Mouse (Mus musculus) cerebellum, adult 9-10 months (tissue): ENCODE measurements around the gene Vezf1.
A peak's percentile ranks its signal among the peaks of the same experiment; 100 is the strongest.

Experiments
- DNase-seq: peaks from one replicate; pipeline ENCODE4 v3.0.0; 2022

Vezf1 gene

DNA sequence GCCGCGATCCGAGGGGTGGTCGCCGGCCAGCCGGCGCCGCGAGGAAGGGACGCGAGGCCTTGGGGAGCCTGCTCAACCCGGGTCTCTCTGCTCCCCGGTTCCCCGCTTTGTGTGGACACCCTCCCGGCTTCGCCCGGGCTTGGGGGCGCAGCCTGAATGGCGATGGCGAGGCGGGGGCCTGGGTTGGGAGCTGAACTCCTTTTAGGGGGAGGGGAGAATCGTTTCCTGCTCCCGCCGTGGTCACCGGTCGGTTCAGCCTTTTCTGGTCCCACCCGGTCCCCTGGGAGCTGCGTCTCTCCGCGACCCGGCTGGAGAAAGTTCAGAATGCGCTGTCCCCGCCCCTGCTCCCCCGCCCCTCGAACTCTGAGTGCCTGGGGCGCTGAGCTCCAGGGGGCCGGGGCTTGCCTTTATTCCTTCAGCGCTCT is 31.5 kb downstream of the Vezf1 start:
- peak; percentile 52 for DNase-seq

DNA sequence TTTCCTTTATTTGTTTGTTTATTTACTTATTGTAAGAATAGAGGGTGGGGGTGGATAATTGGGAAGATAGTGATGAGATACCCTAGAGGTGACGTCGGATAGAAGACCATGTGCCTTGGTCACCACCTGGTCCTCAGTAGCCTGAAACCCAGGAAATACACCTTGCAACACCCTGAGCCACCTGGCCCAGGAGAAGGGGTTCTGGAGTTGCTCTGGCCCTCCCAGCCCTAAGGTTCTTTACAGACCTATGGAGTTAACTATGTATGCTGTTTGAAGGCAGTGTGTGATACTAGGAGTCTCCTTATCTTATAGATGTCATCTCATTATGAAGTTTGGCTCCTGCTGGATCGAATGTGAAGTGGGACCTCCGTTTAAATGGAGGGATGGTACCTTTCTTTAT is 32.1 kb downstream of the Vezf1 start:
- peak; percentile 34 for DNase-seq

DNA sequence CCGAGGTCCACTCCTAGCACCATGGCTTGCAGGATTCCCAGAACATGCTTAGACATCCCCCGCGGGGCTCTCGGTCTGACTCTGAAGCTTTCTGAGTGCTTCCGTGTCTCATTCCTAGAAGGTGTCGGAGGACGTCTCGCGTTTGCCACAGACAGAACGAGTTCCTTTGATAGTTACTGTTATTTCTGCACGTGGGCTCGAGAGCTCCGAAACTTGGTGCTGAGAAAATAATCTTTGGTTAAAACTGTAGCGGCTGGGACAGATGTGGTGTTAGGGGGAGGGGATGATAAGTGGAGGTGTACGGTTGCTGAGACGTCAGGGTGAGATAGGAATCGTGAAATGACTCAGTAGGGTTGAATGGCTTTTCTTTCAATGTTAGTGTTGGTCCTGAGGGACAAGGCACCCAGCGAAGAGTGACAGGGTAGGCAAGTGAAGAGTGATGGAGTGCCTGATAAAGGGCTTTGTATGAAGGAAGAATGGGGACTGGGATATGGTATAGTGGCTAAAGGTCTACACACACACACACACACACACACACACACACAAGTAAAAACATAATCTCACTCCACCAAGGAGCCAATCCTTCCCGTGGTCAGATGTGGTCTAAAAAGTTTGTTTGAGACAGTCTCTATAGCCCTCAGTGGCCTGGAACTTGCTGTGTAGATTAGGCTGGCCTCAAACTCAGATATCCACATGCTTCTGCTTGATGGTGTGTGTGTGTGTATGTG is 35.3 kb downstream of the Vezf1 start:
- DNase-seq: no peak

DNA sequence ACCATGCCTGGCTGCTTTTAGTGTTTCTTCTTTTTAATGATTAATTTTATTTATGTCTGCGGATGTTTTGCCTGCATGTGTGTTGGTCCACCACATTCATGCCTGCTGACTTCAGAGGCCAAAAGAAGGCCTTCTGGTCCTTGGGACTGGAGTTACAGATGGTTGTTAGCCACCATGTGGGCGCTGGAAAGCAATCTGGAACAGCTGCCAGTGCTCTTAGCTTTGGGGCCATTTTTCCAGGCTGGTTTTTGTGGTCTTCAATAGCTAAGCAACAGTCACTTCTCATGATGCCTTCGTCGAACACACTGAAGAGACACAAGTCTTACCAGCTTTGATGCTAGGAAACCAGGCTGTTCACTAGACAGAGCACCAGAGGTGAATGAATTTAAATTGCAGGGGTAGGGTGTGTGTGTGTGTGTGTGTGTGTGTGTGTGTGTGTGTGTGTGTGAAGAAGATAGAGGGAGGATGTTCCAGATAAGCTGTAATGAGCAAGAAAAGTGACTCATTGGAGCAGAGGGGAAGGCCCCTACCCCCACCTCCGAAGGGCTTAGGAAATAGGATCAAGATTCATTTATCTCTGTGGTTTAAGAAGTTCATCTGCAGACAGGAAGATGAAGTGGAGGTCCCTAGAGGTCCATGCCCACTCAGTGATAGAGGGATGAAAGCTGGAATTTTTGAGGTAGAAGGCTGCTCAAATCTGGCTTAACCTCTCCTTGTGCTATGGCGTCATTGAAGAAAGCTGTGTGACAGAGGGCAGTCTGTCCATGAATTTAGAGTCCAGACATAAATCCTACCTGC is 37.6 kb downstream of the Vezf1 start:
- DNase-seq: no peak

DNA sequence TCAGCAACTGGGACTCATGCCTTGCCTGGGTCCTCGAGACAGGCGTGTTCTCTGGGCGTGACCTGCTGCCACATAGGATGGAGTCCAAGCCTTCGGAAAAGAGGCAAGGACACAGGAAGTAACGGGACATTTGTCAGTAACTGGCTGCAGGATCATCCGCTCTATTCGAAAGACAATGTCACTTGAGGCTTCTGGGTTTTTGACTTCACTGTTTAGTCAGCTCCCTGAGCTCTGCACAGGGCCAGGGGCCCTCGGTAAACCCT is 38.1 kb downstream of the Vezf1 start:
- no peak for DNase-seq

DNA sequence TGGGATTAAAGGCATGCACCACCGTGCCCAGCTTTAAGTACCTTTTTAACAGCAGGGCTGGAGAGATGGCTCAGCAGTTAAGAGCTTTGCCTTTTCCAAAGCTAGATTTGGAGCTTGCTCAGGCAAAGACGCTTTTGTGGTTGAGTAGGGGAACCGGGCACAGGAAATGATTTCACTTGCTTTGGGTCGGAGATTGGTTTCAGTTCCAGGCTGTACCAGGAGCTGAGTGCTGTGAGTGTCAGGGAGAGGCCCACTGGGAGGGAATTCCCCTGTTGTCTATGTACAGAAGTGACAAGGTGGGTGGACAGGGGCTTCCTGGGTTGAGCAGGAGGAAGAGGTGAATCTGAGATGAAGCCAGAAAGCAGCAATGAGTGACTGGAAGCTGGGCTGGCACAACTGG is 39.3 kb downstream of the Vezf1 start:
- DNase-seq: no peak

DNA sequence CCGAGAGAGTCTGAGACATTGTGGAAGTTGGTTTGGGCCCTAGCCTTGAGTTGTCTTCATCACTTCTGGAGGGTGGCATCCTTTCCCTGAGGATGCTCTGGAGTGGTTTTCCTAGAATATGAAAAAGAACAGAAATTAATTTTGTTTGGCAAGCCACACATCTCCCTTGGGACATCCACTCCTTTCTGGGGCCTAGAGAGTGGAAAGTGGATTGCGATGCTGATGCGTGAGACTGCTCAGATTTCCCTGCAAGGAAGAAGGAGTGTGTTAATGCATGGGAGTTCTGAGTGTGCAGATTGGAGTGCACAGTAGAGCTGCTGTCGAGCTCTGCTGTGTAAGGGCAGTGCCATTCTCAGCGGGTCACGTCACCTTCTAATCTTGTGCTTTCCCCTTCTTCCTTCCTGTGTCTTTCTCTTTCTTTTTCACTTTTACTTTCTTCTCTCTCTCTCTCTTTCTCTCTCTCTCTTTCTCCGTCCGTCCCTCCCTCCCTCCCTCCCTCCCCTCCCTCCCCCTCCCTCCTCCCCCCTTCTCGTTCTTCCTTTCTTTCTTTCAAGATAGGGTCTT is 42.0 kb downstream of the Vezf1 start:
- DNase-seq: no peak

DNA sequence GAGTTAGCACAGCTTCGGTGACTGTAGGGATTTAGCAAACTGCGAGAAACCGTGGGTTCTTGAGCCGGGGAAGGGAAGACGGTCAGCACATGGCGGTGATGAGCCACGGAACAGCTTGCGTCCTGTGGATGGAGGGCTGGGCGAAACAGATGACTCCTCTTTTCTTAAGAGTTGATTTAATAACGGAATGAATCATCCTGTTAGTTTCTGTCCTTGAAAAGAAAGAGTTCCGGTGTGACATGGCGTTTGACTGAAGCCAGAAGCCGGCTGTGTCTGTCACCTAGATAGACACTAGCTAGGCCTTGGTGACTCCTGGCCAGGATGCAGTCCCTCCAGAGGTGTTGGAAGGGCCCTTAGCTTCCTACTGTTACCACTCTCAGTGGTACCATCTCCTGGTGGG is 44.0 kb downstream of the Vezf1 start:
- DNase-seq: no peak

DNA sequence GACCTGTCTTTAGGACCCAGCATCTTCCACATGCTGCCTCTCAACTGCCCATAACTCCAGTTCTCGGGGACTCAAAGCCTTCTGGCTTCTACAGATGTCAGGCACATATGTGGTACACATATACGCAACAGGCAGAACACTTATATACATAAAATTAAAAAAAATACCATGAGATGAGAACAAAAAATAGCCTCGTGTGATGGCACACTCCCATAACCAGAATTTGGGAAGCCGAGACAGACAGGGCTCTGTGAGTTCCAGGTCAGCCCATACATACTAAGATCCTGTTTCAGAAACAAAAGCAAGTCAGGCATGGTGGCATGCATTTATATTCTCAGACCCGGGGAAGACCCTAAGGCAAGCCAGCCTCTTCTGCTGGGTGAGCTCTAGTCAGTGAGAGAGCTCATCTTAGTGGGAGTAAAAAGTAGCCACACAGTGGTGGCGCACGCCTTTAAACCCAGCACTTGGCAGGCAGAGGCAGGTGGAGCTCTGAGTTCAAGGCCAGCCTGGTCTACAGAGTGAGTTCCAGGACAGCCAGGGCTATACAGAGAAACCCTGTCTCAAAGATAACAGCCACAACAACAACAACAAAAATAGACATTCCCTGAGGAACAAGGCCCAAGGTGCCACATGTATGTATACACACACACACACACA is 44.7 kb downstream of the Vezf1 start:
- DNase-seq: no peak

DNA sequence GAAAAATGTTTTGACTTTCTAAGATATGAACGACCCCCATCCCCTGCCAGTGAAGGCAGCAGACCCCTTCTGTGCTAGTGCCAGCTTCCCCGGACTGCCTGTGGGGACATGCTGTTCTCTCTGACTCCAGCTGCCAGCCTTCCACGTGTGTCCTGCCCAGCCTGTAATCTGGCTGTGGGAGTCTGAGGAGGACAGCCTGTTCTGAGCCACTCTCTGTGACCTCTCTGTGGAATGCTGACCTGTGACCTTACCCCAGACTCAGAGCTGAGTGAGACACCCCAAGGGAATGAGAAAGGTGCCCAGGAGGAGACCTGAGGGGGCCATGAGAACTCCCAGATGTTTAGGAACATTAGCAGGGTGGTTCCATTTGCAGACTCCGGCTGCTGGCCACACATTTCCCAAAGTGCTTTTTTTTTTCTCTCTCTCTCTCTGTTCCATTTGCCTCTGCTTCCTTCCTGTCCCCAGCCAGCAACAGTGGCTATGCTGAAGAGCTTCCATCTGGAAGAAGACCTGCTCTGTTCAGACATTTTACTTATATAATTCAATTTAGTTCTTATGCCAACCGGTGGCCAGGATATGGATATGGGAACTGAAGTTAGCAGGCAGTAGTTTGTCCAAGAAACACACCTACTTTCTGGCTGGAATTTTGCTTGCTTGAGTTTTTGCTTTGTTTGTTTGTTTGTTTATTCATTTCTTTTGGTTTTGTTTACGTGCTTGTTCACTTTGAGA is 45.6 kb downstream of the Vezf1 start:
- DNase-seq: no peak

DNA sequence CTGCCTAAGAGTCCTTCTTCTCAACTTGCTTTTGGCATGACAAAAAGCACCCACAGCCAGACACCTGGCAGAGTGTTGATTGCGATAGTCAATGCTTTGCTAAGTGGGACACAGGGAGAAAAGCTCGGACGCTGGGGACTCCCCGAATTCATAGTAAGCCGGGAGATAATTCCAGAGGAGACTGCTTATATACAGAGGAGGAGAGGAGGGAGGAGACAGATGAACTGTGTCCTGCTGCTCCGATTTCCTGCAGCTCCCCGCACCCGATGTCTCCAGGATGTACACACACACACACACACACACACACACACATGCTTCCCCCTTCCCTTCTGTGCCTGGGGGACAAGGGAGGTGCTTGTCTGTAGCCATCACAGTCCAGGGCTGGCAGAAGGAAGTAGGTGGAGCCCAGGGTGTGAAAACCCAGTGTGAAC is 46.8 kb downstream of the Vezf1 start:
- no peak for DNase-seq

DNA sequence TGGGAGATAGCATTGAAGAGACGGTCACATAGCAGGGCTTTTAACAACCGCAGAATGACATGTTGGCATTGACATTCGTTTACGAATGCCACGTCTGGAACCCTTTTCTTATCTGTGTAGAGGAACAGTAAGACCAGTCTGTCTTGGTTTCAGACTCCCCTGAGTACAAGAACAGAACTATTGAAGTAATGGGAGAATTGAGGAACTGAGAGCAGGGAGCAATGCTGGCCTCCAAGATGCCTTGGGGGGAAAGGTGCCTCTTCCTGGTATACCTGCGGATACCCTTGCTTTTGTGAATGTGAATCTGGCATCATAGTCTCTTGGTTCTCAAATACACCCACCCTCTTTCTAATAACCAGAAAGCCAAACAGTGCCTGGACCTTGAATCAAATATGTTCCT is 48.5 kb downstream of the Vezf1 start:
- DNase-seq: no peak

DNA sequence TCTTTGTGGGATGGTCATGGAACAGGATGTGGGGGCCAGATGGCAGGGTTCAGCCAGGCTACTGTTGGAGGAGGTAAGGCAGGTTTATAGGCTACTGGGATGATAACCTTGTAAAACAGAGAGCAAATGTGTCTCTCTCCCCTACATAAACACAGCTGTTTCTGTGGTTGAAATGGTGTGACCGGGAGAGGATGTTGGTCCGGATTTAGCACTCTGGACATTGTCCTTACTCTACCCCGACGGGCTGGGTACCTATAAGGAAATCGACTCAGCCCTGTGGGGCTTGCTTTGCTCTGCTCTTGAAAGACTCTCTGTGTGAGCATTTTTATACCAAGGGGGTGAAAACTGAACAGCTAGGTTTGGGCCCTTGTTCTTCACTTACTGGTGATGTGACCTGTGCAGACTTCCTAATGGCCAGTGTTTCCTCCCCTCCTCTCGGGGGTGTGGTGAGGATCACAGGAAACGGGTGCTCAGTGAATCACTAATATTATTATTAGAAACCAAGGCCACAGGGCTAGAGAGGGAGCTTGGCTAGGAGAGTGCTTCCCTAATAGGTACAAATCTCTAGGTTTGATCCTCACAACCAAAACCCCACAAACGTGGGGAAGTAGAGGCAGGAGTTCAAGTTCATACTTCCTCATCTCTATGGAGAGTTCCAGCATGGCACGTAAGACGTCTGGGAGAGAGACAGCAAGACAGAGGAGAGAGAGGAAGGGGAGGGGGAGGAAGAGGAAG is 49.4 kb downstream of the Vezf1 start:
- peak; percentile 35 for DNase-seq

DNA sequence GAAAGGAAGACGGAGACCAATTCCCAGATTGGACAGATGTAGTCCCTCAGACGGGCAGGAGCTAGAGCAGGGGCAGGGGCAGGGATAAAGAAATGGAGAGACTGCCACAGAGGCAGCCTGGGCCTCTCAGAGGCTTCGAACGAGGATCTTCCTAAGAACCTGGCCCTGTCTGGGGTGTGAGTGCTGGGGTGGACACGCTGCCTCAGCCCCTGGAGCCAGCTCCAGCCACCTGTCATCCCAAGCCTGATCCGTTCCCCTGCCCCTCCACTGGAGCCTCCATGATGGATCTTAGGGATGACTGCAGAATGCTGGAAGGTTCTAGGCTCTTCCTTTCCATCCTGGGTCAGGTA is 50.0 kb downstream of the Vezf1 start:
- DNase-seq: peak; percentile 35

DNA sequence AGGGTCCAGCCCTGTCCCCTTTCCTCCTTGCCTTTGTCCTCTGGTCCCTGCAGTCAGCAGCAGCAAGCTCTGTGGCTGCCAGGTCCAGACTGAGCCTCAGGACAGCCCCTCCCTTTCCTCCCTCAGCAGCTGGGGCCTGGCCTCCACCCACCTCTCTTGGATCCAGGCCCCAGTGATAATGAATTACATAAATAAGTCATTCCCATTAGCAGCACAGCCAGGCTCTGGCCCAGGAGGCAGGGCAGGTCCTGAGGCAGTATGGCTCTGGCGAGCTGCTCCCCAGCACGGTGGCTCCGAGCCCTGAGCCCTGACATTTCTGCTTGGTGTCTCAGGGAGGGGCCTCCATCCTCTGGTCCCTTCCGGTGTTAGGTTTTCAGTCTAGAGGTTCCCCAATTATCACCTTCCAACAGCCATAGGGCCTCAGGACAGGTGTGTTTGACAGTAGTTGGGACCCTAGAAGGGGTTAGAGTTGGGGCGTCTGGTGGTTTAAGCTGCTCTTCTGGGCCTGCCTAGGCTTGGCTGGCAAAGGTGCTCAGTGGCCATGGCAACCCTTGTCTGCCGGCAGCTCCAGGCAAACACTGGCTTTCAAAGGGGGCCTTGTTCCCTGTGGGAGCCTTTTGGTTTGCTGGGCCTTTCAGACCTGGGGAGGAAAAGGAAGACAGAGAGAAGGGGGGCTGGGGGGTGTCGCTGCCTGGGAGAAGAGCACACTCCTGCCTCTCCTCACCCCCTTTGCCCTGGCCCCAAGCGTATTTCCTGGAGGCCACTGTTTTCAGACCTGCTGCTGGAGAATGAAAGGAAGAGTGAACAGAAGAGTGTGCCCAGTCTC is 51.0 kb downstream of the Vezf1 start:
- peak; percentile 89 for DNase-seq

DNA sequence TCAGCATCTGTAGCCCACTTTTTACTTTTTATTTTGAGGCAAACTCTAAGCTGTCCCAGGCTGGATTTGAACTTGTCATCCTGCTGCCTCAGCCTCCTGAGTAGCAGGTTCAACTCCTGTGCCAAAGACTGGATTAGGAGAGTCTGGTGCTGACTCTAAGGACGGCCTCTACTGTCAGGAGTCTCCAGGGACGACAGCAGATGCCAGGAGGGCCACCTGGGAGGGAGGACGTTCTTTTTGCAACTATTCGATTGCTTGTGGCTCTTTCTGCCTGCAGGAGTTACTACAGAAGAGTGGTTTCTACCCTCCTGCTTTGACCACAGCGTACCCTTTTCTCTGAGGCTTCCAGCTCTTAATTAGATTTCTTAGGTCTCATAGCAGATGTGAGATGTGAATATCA is 54.5 kb downstream of the Vezf1 start:
- DNase-seq: no peak

DNA sequence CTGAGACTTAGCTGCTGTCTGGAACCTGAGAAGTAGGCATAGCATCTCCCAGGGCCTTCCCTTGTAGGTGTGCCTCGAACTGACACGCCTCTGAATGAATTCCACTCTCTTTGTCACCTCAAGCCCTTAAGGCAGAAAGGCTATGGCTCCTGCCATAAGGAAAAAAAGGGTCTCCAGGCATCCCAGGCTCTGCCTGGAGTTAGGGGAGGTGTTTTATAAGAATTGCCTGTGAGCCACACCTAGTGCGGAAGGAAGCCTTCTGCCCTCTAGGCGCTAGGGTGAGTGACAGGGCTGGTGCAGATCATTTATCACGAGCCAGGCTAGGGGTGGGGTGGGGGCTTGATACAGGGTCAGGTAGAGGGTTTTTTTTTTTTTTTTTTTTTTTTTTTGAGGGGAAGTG is 54.9 kb downstream of the Vezf1 start:
- no peak for DNase-seq

DNA sequence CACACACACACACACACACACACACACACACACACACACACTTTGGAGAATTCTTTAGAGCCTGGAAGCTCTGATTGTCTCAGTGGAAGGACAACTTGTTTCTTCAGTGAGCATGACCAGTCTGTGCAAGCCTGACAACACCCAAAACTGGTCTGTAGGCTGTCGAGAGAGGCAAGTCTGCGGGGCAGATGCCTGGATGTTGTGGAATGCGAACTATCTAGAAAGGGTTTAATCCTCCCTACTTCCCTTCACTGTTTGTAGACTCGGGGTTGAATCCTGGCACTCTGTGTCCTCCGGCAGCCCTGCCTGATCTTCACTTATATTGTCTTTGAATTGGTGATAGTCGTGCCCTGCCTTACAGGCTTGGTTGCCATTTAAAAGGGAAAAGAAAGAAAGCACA is 55.7 kb downstream of the Vezf1 start:
- no peak for DNase-seq

DNA sequence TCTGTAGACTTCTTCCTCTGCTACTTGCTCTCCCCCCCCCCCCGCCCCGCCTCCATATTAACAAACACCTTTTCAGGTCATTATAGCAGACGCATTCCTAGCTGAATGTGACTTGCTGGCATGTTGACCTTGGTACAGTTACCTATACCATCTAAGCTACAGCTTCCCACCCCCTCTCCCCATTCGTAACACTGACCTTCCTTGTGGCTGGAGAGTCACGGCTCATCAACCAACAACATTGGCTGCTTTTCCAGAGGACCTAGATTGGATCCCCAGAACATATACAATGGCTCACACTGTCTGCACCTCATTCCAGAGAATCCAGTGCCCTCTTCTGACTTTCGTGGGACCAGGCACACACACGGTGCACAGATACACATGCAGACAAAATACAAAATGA is 57.4 kb downstream of the Vezf1 start:
- no peak for DNase-seq

DNA sequence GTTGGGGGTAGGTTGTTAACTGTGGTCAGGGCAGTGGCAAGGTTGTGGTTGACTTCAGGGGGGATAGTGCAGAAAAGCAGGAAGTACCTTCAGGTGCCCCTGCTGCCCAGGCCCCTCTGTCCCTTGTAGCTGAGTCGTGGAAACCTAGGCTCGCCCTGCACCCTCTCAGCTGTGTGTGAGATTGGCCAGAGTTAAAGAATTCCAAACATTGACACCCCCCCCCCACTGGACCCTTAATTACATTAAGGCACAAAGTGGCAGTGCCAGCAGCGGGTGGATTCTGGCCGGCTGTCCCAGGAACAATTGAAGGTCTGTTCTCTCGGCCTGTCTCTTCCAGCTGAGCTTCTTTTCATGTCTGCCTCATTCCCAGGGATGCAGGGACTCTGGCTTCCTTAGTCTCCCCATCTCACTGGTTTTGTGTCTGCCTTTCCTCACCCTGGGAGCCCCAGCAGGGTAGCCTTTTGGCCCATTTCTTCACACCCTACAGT is 58.3 kb downstream of the Vezf1 start:
- no peak for DNase-seq

DNA sequence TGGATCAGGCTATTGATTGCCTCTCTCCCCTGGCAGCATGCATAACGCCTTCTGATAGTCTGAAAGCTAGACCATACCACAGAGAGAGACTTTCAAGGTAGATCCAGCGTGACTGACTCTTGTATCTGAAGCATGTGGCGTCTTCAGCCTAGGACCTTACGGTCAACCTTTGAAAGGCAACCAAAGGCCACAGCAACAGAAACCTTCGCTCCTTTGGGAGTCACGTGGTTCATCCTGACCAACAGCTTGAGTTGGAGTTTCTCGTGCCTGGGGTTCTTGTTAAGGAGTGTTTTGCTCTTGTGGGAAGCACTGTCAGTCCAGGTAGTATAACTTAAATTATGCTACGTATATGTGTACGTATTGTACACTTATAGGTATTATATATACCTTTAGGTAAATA is 60.4 kb downstream of the Vezf1 start:
- DNase-seq: no peak

DNA sequence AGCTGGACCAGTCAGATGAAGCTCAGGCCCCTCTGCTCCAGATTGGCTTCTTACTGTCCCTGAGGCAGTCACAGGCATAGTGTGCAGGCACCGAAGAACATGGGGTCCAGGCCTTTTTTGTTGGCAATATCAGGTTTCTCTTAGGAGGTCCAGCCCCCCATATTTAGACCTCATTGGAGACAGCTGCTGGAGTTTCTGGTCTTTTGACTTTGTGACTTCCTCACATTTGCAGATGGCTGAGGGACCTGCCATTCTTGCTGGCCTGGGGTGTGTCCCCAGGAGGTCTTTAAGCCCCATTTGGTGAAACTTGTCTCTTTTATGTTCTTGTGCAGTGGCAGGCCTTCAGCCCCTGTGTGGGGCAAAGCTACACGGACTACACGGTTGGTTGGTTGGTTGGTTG is 61.2 kb downstream of the Vezf1 start:
- DNase-seq: no peak
